Mouse (Mus musculus): ENCODE measurements at regions not wholly inside any gene's neighbourhood (a gene's known extent, or its start where the extent isn't known, plus 50 kb on each side); places are given as distances from the start of the nearest gene placed in this dataset.
"Not testable (repeated sequence)": the region's sequence is repeated elsewhere in the genome, so short reads cannot be mapped to it uniquely, and the experiment has no call there.

GRCm38 (mm10) chr8:118209301-118209700 lies 74.2 kb upstream of the Cdh13 start:
- intact Hi-C loops (cut with DNase I); DNase-seq: not testable (repeated sequence)

DNA sequence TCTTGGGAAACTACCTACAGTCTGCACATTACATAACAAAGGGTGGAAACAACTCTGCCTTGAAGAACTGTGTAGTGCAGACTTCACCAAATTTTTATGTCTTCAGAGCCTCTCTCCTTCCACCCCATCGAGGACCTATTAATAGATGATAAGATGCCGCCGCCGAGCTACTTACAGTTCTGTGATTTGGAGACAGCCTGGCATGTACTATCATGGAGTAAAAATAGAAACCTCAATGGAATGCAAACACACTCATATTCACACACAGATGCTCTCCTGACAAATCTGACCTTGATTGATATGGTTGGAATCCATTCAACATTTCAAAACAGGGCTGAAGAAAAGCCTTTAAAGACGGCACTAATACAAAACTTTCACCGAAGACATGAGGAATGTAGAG lies 92.7 kb upstream of the Cdh13 start:
- DNase-seq = no peak
- intact Hi-C loops (cut with DNase I) = no loop called here

- DNase-seq = no peak
- intact Hi-C loops (cut with DNase I) = loop anchor here (10.0 kb wide), 1 partner anchor 256 kb away; no protein-coding TSS in a partner anchor
Observed at GRCm38 (mm10) chr8:118189226-118189625, 94.3 kb upstream of the Cdh13 start.

DNA sequence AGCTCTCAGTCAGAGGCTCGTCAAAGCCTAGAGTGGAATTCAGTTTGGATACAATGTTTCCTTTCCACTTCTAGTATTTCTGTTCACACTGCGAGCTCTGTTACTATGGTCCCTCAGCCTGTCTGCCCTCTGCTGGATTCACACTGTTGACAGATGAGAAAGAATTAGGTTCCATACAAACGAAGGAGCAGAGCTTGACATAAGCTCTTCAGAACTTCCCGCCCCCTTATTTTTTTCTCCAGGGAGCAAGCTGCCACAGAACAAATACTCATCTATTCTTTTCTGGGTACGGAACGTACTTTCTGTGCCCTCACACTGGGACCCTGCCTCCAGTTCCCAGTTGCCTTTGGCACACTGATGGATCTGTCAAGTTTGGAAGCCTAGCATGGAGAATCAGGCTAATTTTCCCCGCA lies 114.5 kb upstream of the Cdh13 start:
- DNase-seq = no peak
- intact Hi-C loops (cut with DNase I) = no loop called here

- intact Hi-C loops (cut with DNase I) = no loop called here
Observed at GRCm38 (mm10) chr8:118162171-118162570, 121.4 kb upstream of the Cdh13 start.

DNA sequence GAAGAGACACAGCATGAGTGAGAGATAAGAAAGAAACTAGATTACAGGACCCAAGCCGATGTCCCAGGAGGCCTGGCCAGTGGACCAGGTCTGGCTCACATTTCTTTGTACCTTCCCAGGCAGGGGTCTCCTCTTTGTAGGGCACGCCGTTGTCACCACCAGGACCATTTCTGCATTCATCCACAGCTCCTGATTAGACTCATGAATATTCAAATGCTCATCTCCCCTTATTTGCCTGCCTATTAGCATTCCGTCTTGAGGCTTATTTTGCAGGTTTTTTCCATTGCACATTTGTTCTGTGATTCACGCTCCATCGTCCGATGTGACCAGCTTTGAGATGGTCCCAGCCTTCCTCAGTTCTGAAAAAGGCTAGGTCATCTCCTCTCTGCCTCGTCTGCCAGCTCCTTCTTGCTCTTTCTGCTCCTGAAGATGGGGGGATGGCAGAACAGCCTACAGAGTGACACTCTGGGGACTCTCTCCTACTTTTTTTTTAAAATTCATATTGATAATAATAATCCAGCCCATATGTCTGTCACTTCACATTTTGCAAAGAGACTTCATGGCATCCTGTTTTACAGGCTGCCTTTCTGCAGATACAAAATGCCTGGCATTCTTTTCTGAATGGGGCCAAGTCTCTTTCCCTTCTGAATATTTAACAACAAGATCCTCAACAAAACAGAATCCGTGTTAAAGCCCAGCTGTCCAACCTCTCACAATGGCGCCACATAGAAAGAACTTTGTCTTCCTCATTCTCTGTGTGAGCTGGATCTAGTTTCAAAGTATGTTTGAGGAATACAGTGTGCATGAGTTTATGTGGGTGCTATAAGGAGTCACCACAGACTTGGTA lies 136.0 kb upstream of the Cdh13 start:
- DNase-seq = no peak
- intact Hi-C loops (cut with DNase I) = no loop called here

More at GRCm38 (mm10) chr8:118162171-118162570, 121.4 kb upstream of the Cdh13 start:
- DNase-seq = peak in 1 of 2 experiments; percentile 14

GRCm38 (mm10) chr8:118144546-118144945 lies 139.0 kb upstream of the Cdh13 start:
- intact Hi-C loops (cut with DNase I) = no loop called here
- DNase-seq = no peak

DNA sequence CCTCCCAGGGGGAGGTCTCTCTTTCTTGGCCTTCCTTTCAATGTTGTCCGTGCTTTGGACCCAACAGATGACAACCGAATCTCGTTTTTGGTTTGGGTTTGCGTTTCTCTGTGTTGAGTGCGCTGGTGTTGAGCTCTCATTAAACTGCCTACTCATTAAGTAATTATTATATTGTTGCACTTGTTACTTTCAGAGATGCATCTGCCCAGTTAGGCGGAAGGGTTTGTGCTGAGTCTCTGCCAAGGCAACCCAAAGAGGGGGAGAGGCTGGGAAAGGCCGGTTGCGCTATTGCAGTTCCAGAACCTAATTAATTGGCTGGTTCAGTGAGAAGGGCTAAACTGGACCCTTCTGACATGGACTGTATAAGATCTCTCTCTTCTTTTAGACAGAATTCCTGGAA lies 141.2 kb upstream of the Cdh13 start:
- DNase-seq = no peak
- intact Hi-C loops (cut with DNase I) = no loop called here

DNA sequence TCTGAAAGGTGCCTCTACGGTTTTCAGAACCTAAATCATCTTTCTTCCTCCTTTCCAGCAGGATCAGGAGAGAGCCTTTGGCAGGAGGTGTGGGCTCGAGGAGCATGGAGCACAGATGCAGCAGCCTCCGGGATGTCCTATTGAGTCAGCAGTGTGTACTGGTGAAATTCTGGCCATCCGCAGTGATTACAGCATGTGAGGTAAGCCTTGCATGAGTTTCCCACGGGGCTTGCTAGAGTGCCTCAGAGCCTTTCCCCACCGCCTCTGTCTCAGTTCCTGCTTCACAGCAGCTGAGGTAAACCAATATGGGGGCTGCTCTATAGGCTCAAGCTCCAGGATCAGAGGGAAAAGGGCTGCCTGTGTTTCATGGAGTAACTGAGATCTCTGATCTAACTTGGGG lies 143.6 kb upstream of the Cdh13 start:
- DNase-seq = no peak
- intact Hi-C loops (cut with DNase I) = no loop called here

DNA sequence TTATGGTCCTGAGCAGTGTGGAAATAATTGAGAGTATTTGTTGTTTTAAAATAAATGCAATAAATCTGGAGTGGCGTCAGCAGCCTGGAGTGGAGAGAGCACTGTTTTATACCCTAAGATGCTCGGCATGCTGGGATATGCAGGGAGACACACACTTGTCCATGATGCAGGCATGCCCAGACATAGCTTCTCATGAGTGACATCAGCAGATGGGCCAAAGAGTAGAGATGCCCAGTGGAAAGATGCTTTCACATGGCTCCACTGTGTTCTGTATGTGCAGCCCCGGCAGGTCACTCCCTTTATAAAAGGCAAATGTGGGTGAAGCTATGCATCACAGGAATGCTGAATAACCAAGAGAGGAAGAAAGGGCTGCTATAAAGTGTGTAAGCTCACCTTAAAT lies 145.7 kb upstream of the Cdh13 start:
- DNase-seq = no peak
- intact Hi-C loops (cut with DNase I) = no loop called here

DNA sequence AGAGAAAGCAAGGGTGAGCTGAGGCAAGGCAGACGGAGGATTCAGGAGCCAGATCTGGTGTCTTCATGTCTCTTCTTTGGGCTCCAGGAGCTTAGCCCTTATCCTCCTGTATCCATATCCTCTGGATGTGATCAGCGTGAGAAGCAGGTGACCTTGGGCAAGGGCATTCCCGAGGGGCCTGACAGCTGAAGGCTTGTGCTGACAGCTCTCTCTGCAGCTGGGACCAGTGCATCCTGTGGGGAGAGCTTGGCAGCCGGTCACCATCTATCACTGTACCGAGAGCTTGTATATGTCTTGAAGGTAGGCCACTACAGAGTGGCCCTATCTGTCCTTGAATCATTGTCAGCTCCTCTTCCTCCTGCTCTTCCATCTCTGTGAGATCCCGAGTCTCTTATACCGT lies 158.5 kb upstream of the Cdh13 start:
- DNase-seq = no peak
- intact Hi-C loops (cut with DNase I) = no loop called here

- DNase-seq = no peak
- intact Hi-C loops (cut with DNase I) = no loop called here
Observed at GRCm38 (mm10) chr8:118114253-118114652, 169.3 kb upstream of the Cdh13 start.

GRCm38 (mm10) chr8:118104464-118105050 lies 179.0 kb upstream of the Cdh13 start:
- intact Hi-C loops (cut with DNase I) = no loop called here
- no peak for DNase-seq

DNA sequence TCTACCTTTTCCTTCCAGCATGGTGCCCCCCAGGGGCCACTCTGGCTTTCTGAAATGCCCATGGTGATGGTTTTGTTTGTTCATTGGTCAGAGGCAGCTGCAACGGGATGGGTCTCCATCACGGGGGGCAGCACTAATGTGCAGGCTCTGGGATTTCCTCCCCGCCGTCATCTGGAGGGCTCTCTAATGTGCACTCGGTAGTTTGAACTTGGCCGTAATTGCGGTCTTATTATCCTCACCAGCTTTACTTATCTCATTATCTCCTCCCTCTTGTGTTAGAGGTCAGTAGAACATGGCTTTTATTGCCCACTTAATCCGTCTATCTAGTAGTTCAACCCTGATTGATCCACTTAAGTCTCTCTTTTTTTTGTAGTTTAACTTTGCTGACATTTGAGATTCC lies 182.2 kb upstream of the Cdh13 start:
- DNase-seq = no peak

GRCm38 (mm10) chr8:118062736-118063135 lies 220.8 kb upstream of the Cdh13 start:
- intact Hi-C loops (cut with DNase I) = no loop called here
- no peak for DNase-seq

More for the DNA sequence above, 182.2 kb upstream of the Cdh13 start:
- intact Hi-C loops (cut with DNase I) = no loop called here

- intact Hi-C loops (cut with DNase I) = no loop called here
Observed at GRCm38 (mm10) chr8:118056781-118057180, 226.8 kb upstream of the Cdh13 start.

GRCm38 (mm10) chr8:118055536-118055935 lies 228.0 kb upstream of the Cdh13 start:
- intact Hi-C loops (cut with DNase I) = no loop called here
- DNase-seq = no peak

More at GRCm38 (mm10) chr8:118056781-118057180, 226.8 kb upstream of the Cdh13 start:
- no peak for DNase-seq

DNA sequence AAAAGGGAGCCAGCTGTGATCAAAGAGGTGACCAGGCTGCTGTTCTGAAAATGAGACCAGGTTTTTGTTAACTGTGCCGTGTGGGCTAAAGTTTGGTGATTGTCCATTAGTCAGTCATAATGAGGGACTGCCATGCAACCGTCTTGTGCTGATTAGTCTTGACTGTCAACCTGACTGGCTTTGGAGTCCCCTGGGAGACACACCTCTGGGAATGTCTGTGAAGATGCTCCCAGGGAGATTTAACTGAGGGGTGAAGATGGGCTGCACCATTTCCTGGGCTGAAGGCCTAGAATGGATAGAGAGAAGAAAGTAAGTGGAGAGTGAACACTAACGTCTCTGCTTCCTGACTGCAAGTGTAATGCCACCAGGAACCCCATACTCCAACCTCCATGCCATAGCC lies 233.1 kb upstream of the Cdh13 start:
- intact Hi-C loops (cut with DNase I) = no loop called here
- no peak for DNase-seq

DNA sequence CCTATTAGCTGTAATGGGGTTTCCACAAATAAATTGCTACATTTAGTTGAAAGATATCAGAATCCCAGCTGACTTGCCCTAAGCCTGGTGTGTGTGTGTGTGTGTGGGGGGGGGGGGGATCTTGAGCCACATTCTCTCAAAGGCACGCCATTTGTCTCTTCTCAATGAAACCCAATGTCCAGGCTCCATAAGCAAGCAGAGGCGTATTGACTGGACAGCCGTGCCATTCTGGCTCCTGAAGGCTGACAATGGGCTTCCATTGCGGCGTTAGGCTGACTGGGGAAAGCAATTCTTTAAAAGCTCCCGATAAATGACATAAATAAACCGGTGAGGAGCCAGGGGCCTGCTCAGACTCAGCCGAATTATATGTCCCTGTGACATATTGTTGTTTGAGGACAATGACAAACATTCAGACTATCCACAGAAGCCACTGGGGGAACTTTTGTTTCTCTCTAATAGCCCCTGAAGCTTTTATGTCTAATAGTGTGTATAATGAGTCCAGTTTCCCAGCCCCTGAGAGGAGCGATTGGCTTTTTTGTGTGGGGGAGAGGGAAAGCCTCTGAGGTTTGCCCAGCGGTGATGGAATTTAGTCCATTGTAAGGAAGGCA lies 240.6 kb upstream of the Mphosph6 start:
- intact Hi-C loops (cut with DNase I) = no loop called here
- no peak for DNase-seq

GRCm38 (mm10) chr8:118041253-118041652 lies 239.5 kb upstream of the Mphosph6 start:
- intact Hi-C loops (cut with DNase I) = no loop called here
- no peak for DNase-seq

- intact Hi-C loops (cut with DNase I) = no loop called here
Observed at GRCm38 (mm10) chr8:118037801-118038200, 236.1 kb upstream of the Mphosph6 start.

GRCm38 (mm10) chr8:118034051-118034450 lies 232.3 kb upstream of the Mphosph6 start:
- DNase-seq = no peak
- intact Hi-C loops (cut with DNase I) = no loop called here

More at GRCm38 (mm10) chr8:118037801-118038200, 236.1 kb upstream of the Mphosph6 start:
- DNase-seq = no peak
